Mouse (Mus musculus): ENCODE results near the gene Ang2. TPM values are rescaled to one million over a fixed set of nuclear protein-coding genes. Genes with fewer than 3 reads are reported as not detected.
"Not testable (repeated sequence)": the region's sequence is repeated elsewhere in the genome, so short reads cannot be mapped to it uniquely, and the experiment has no call there.

Ang2 gene
- polyA plus RNA-seq, 1 experiment from 2014 or later, result not detected

DNA sequence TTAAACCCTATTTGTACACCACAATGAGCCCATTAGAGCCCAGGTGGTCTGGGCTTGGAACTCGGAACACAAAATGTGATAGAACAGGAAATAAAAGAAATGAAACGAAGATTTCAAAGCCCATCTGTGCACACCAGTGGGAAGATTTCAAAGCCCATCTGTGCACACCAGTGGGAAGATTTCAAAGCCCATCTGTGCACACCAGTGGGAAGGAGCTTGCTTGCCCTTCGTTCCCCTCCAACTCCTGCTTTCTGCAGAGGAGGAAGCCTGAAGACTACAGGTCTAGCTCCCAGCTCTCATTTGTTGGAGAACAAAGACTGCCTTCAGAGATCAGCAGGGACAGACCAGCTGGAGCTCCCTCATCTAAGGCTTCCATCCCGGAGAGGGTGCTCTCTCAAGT is 26.0 kb downstream of the Ang2 start:
- 56% methylated on average over 4 of the region's 4 CpGs for WGBS
- H3K27me3 ChIP-seq; H3K27ac ChIP-seq; H3K4me1 ChIP-seq; H3K9me3 ChIP-seq; ATAC-seq (ENCODE audit: insufficient number of reproducible peaks, insufficient read depth, low FRiP score, low TSS enrichment, low read depth); H3K4me3 ChIP-seq; H3K4me2 ChIP-seq; H3K9ac ChIP-seq; H3K36me3 ChIP-seq: not testable (repeated sequence)

- H3K4me2 ChIP-seq; ATAC-seq (ENCODE audit: insufficient number of reproducible peaks, insufficient read depth, low FRiP score, low TSS enrichment, low read depth); H3K27ac ChIP-seq; H3K9ac ChIP-seq; H3K4me3 ChIP-seq; H3K36me3 ChIP-seq; H3K27me3 ChIP-seq; H3K4me1 ChIP-seq; H3K9me3 ChIP-seq: not testable (repeated sequence)
- 39% methylated on average over 9 of the region's 9 CpGs for WGBS
Measured at GRCm38 (mm10) chr14:51172095-51172865, 26.7 kb downstream of the Ang2 start.

GRCm38 (mm10) chr14:51166068-51166467 is 32.9 kb downstream of the Ang2 start:
- Histone ChIP-seq H3K4me1 (no peaks in the 10 kb centered on the region), H3K27ac (no peak overlapping the region), H3K4me3 (no peak overlapping the region), H3K27me3 (no peaks in the 10 kb centered on the region), H3K4me2 (no peak overlapping the region), H3K36me3 (no peaks in the 10 kb centered on the region), H3K9ac (no peak overlapping the region), H3K9me3 (no peaks in the 10 kb centered on the region)
- ATAC-seq (ENCODE audit: insufficient number of reproducible peaks, insufficient read depth, low FRiP score, low TSS enrichment, low read depth), result no peak

DNA sequence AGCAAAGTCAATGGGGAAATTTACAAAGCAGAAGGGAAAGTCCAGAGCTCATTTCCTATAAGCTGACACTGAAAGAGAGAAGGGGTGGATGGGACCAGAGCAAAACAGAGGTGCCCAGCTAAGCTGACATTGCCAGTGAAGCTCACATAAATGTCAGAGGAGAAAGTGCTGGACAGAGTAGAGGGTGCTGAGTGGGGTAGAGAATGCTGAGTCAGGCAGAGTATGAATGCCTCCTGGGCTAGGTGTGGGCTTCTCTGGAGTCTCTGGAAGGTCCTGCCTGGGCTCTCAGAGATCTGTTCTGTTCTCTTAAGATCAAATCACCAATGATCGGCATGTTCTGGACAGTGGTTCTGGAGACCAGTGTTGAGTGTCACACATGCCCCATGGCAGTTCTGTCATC is 33.5 kb downstream of the Ang2 start:
- no peak overlapping the region for H3K4me2 ChIP-seq
- H3K4me3 ChIP-seq, result no peak overlapping the region
- WGBS, result 93% methylated on average over 1 of the region's 1 CpGs
- no peaks in the 10 kb centered on the region for H3K9me3 ChIP-seq
- ATAC-seq (ENCODE audit: insufficient number of reproducible peaks, insufficient read depth, low FRiP score, low TSS enrichment, low read depth), result no peak
- H3K36me3 ChIP-seq, result no peaks in the 10 kb centered on the region
- H3K27ac ChIP-seq, result no peak overlapping the region
- no peaks in the 10 kb centered on the region for H3K27me3 ChIP-seq
- no peak overlapping the region for H3K9ac ChIP-seq
- H3K4me1 ChIP-seq, result no peaks in the 10 kb centered on the region

GRCm38 (mm10) chr14:51163323-51163722 is 35.6 kb downstream of the Ang2 start:
- H3K4me1 ChIP-seq; H3K36me3 ChIP-seq; H3K27me3 ChIP-seq; H3K9me3 ChIP-seq; H3K9ac ChIP-seq; H3K27ac ChIP-seq; H3K4me3 ChIP-seq; H3K4me2 ChIP-seq; ATAC-seq (ENCODE audit: insufficient number of reproducible peaks, insufficient read depth, low FRiP score, low TSS enrichment, low read depth): not testable (repeated sequence)
- WGBS, result 88% methylated on average over 6 of the region's 6 CpGs

DNA sequence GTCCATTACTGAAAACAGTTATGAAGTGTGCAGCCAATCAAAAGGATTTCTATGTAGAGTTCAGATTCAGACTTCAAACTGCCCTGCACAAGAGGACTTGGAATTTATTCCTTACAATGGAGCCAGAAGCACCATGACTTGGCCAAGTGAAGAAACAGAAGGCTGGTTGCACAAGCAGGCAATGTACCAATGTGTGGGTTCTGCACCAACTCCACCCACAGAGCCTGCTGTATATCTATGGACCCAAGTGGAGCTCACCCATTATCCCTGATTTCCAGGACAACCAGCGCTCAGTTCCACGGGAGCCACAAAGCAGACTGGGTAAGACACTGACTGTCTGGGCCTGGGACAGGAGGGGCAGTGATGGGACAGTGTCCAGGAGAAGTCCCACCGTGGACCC is 37.0 kb downstream of the Ang2 start, which contains the start of gene Rnase2b:
Gene Rnase2b (plus strand): TSS at position 285 of the 400 bp plus-strand sequence.
- H3K36me3 ChIP-seq; H3K27ac ChIP-seq; H3K4me3 ChIP-seq; H3K9ac ChIP-seq; H3K4me2 ChIP-seq; H3K9me3 ChIP-seq; H3K4me1 ChIP-seq; ATAC-seq (ENCODE audit: insufficient number of reproducible peaks, insufficient read depth, low FRiP score, low TSS enrichment, low read depth); H3K27me3 ChIP-seq: not testable (repeated sequence)
- 95% methylated on average over 3 of the region's 3 CpGs for whole genome bisulfite sequencing

GRCm38 (mm10) chr14:51157072-51157471 is 41.9 kb downstream of the Ang2 start:
- no peaks in the 10 kb centered on the region for H3K9me3 ChIP-seq
- H3K27me3 ChIP-seq, result no peaks in the 10 kb centered on the region
- no peaks in the 10 kb centered on the region for H3K36me3 ChIP-seq
- no peak overlapping the region for H3K4me3 ChIP-seq
- H3K27ac ChIP-seq, result no peak overlapping the region
- no peaks in the 10 kb centered on the region for H3K4me1 ChIP-seq
- no peak overlapping the region for H3K9ac ChIP-seq
- no peak for ATAC-seq (ENCODE audit: insufficient number of reproducible peaks, insufficient read depth, low FRiP score, low TSS enrichment, low read depth)
- no peak overlapping the region for H3K4me2 ChIP-seq
- 100% methylated on average over 1 of the region's 1 CpGs for WGBS

DNA sequence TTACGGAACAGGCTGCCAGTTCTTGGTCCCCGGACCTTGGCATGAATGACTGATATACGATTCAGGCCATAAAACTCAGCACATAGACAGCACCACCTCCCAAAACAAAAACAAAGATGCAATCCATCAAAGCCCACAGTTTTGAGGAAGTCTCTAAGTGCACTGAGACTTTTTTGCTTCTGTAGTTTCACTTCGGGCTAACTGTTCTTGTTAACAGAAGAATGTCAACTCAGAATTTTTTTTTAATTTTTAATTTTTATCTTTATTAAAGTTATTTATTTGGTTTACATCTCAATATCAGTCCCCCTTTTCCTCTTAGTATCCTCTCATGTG is 42.2 kb downstream of the Ang2 start:
- H3K27me3 ChIP-seq, result no peaks in the 10 kb centered on the region
- no peak overlapping the region for H3K4me2 ChIP-seq
- no peak for ATAC-seq (ENCODE audit: insufficient number of reproducible peaks, insufficient read depth, low FRiP score, low TSS enrichment, low read depth)
- H3K4me1 ChIP-seq, result no peaks in the 10 kb centered on the region
- H3K9me3 ChIP-seq, result no peaks in the 10 kb centered on the region
- H3K27ac ChIP-seq, result no peak overlapping the region
- H3K9ac ChIP-seq, result no peak overlapping the region
- no peak overlapping the region for H3K4me3 ChIP-seq
- H3K36me3 ChIP-seq, result no peaks in the 10 kb centered on the region
- 91% methylated on average over 4 of the region's 4 CpGs for WGBS

DNA sequence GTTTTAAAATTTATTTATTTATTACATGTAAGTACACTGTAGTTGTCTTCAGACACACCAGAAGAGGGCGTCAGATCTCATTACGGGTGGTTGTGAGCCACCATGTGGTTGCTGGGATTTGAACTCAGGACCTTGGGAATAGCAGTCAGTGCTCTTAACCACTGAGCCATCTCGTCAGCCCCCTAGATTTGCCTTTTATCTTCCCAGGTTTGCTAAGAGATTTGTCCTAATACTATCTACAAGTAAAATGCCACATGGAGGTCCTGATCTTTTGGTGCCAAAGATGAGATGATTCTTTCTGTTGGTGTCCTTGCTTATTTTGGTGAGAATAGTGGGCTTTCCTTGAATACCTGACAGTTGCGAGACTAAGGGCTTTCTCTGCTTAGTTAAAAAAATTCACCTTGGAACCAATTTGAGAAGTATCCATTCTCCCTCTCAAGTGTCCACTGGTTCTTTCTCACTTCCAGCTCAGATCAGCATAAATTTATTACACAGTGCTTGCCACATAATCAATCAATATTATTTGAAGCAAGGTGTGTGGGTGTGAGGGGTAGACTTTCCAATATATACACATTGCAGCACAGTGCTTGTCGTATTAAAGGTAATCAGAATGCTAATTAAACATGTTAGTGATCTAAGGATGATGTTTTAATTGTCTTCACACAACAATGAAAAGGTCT is 42.8 kb downstream of the Ang2 start:
- H3K27ac ChIP-seq, result no peak overlapping the region
- no peaks in the 10 kb centered on the region for H3K9me3 ChIP-seq
- 88% methylated on average over 5 of the region's 5 CpGs for WGBS
- no peaks in the 10 kb centered on the region for H3K4me1 ChIP-seq
- H3K27me3 ChIP-seq, result no peaks in the 10 kb centered on the region
- H3K36me3 ChIP-seq, result no peaks in the 10 kb centered on the region
- no peak overlapping the region for H3K4me2 ChIP-seq
- ATAC-seq (ENCODE audit: insufficient number of reproducible peaks, insufficient read depth, low FRiP score, low TSS enrichment, low read depth), result no peak
- H3K9ac ChIP-seq, result no peak overlapping the region
- H3K4me3 ChIP-seq, result no peak overlapping the region

DNA sequence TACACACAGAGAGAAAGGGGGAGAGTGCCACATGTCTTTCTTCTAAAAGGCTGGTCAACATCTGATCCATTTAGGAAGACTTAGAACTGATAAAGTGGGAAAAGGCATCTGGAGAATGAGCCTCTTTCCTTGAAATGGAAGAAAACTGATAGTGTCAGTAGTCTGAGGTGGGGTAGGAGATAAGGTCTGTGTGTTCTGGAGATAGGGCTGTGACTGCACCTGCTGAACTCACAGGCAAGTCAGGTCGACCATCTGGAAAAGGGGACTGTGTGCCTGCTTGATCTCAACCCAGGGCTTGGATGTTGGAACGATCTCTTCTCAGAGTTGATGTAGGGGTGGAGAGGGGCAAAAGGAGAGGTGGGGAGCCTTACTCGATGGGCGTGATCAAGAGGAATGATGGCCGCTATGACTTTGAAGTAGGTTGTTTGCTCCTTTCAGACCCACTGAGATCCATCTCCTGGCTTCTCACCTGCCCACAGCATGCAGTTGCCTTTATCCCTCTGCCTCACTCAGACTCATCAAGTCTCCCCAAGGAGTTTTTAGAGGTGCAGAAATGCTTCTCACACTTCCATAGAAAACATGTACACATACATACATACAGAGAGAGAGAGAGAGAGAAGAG is 46.6 kb downstream of the Ang2 start:
- Histone ChIP-seq H3K4me2 (no peak overlapping the region), H3K36me3 (no peaks in the 10 kb centered on the region), H3K4me1 (no peaks in the 10 kb centered on the region), H3K27ac (no peak overlapping the region), H3K9ac (no peak overlapping the region), H3K4me3 (no peak overlapping the region), H3K27me3 (no peaks in the 10 kb centered on the region), H3K9me3 (no peaks in the 10 kb centered on the region)
- 84% methylated on average over 5 of the region's 5 CpGs for WGBS
- ATAC-seq (ENCODE audit: insufficient number of reproducible peaks, insufficient read depth, low FRiP score, low TSS enrichment, low read depth), result no peak

- Histone ChIP-seq H3K9me3 (no peaks in the 10 kb centered on the region), H3K4me3 (no peak overlapping the region), H3K27me3 (no peaks in the 10 kb centered on the region), H3K27ac (no peak overlapping the region), H3K9ac (no peak overlapping the region), H3K36me3 (no peaks in the 10 kb centered on the region), H3K4me1 (no peaks in the 10 kb centered on the region), H3K4me2 (no peak overlapping the region)
- ATAC-seq (ENCODE audit: insufficient number of reproducible peaks, insufficient read depth, low FRiP score, low TSS enrichment, low read depth), result no peak
- 79% methylated on average over 3 of the region's 3 CpGs for WGBS
Measured at GRCm38 (mm10) chr14:51150206-51150831, 48.6 kb downstream of the Ang2 start.

DNA sequence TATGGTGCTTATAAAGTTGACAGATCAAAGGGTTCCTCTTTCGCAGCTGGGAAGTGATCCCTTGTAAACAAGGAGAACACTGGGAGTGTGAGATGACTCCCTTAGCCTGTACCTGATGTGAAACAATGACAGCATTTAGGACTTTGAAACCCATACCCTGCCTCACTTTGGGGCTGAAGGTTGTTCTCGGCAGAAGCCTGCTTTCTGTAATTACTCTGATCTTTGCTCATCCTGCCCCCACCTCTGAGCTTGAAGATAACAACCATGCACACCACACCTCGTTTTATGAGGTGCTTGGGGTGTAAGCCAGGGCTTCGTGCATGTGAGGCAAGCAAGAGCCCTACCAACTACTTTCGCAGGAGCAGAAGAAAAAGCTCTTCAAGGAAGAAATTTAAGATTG is 49.8 kb downstream of the Ang2 start:
- H3K9ac ChIP-seq, result no peak overlapping the region
- WGBS, result 47% methylated on average over 5 of the region's 5 CpGs
- H3K36me3 ChIP-seq, result no peaks in the 10 kb centered on the region
- ATAC-seq (ENCODE audit: insufficient number of reproducible peaks, insufficient read depth, low FRiP score, low TSS enrichment, low read depth), result no peak
- no peaks in the 10 kb centered on the region for H3K4me1 ChIP-seq
- H3K27me3 ChIP-seq, result no peaks in the 10 kb centered on the region
- H3K27ac ChIP-seq, result no peak overlapping the region
- no peak overlapping the region for H3K4me3 ChIP-seq
- no peaks in the 10 kb centered on the region for H3K9me3 ChIP-seq
- H3K4me2 ChIP-seq, result no peak overlapping the region
